Mouse (Mus musculus) erythroid progenitor cell, adult 5-6 weeks (primary cell): ENCODE data around the gene Med21. TPM values are rescaled to one million over a fixed set of nuclear protein-coding genes. Genes with fewer than 3 reads are reported as not detected.
A peak's percentile ranks its signal among the peaks of the same experiment; 100 is the strongest.

Experiments used
- ATAC-seq: replicated peaks from 2 replicates; pipeline ENCODE4 v1.8.0; 2016; ENCODE audit warnings: moderate number of reproducible peaks, mild to moderate bottlenecking, moderate TSS enrichment, inconsistent platforms; ENCODE audit not compliant: poor library complexity, low FRiP score, severe bottlenecking
- total RNA-seq, 2 experiments: library from RNA; stranded (forward) in 1 of 2; stranded (reverse) in 1 of 2; fragments of 150-400 nt in 1 of 2; fragments of 186-747, 209-891 nt in 1 of 2; gene quantifications; 2 replicates each; pipeline versions ENCODE4 v1.2.3 to v1.2.4; 2015 to 2017; ENCODE audit warnings: low replicate concordance in 2 of 2

The Med21 gene
- total RNA-seq (2015; ENCODE audit: low replicate concordance): 71.4 and 112 TPM in 2 replicates
- total RNA-seq (2017; ENCODE audit: low replicate concordance): 65.8 and 73.0 TPM in 2 replicates

DNA sequence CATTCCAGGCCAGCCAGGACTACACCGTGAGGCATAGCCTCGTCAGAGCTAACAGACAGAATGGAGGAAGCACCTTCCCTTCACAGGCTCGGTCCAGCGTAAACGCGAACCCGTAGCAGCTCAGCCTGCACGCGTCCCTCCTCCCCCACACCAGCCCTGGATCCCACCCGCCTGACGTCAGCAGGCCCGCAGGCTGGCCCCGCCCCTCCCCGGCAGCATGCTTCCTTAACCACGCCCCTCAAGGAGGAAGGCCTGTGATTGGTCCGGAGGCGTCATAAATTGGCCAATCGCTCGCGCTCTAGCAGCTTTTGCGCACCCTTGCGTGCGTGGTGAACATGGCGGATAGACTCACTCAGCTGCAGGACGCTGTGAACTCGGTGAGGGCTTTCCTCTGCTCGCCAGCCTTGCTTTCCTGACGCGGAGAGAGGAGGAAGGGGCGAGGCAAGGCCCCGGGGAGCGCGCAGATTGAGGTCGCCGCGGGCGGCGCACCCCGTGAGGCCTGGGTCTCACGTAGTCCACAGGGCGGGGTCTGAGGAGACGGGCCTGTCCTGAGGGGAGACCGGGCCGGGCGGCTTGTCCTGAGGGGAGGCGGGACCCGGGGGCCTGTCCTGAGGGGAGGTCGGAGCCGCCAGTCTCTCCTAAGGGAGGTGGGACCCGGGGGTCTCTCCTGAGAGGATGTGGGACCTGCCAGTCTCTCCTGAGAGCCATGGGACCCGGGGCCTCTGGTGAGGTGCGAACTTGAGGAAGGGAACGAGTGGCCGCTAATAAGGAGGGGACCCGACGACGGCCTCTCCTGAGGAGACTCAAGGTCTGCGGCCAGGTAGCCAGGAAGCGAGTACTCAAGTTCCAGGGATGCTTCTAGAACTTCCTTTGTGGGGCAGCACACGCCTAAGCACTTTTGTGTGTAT, at the start of gene Med21, which contains the start of gene Tm7sf3:
Gene Med21, plus strand, starts transcription at position 272 of the 908 bp plus-strand sequence.
Gene Tm7sf3, minus strand, starts transcription at position 549 of the 908 bp plus-strand sequence.
- ATAC-seq: peak; percentile 95

DNA sequence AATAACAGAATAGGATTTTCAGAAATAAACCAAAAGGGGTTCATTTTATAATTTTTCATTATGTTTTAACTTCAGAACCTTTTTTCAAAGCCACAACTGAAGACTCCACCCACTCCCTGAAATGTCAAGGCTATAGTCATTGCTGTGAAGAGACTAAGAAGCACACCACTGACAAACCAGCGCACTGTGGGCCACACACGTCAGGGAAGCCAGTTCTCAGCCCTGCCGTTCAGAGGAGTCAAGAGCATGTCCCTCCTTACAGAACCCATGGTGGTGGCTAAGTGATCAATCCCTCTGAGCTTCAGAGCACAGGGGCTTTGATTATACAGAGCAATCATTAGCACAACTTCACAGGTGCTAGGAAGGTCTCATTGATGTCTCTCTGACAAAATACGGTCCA, 39.7 kb upstream of the Med21 start:
- no peak for ATAC-seq

DNA sequence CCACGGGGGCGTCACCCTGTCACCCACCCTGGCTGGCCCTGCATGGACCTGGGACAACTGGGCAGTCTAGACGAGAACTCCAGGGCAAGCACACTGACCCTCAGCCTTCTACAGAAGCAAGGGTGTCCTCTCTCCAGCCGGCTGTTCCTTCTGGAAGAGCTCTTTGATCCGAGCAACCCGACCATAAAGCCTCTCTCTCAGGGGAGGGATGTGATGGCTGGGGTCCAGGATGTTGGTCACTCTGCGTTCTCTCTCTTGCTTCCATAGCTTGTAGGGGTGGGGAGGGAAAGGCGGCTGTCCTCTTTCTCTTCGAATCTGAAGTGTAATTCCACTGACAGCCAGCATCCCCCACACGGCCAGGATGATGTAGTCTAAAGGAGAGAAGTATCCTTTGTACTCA, 38.7 kb upstream of the Med21 start:
- no peak for ATAC-seq

DNA sequence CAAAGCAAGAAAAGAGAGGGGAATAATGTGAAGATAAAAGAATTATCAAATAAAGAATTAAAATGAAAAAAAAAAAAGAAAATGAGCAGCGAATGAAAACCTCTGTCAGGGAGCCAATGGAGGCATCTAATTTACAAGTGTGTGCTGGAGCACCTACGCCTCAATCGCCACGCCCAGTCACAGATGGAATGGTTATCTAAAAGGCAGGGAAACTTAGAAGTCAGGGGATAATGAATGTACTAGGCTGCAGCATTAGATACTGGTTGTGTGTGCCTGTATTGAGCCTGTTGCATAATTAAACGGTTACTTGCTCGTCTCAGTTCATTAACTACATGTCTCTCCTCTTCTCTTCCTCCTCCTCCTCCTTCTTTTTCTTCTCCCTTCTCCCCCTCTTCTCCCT, 31.0 kb upstream of the Med21 start:
- ATAC-seq: peak; percentile 86

- ATAC-seq: peak; percentile 79
These were observed 30.4 kb upstream of the Med21 start for GRCm38 (mm10) chr6:146611897-146612296.

DNA sequence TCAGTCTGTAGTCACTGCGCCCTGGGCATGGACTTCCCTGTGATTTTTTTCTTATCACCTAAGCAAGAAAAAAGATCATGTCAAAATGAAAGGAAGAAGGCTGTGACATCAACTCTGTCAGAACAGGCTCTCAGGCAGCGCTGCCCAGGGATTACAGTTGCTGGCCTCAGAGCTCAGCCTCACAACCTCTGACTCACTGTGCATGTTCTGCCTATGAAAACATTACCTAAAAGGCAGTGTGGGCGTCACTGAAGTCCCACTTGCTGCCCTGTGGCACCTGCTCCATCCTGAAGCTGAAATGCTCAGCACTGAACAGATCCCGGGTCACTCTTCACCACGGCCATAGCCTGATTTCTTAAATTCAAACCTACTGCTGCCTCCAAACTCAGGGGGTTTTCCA, 29.6 kb upstream of the Med21 start:
- no peak for ATAC-seq

DNA sequence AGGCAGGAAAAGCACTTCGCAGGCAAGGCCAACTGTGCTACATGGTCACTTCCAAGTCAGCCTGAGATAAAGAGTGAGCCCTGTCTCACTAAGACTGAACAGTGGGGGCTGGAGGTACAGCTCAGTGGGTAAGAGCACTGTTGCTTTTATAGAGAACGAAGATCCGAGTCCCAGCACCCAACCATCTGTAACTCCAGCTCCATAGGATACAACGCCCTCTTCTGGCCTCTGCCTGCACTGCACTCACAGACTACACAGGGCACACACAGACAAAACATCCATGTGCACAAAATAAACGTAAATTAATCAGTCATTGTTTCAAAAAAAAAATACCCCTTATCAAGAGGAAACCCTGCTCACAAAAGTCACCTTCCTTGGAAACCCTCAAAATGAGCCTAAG, 28.4 kb upstream of the Med21 start:
- ATAC-seq: no peak

DNA sequence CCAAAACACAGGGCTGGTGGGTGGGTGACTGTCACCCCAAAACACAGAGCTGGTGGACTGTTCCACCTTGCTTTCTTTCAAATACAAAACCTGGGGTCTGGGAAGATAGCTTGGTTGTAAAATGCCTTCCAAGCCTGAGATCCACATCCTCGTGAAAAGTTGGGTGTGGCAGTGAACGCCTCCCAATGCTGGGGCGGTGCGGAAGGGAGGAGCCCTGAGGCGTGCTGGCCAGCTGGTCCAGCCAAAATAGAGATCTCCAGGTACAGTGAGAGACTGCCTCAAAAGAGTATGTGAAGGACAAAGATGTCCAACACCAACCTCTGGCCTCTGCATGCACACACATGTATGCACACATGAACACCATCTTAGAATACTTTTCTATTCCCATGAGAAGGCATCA, 27.8 kb upstream of the Med21 start:
- ATAC-seq: peak; percentile 76

DNA sequence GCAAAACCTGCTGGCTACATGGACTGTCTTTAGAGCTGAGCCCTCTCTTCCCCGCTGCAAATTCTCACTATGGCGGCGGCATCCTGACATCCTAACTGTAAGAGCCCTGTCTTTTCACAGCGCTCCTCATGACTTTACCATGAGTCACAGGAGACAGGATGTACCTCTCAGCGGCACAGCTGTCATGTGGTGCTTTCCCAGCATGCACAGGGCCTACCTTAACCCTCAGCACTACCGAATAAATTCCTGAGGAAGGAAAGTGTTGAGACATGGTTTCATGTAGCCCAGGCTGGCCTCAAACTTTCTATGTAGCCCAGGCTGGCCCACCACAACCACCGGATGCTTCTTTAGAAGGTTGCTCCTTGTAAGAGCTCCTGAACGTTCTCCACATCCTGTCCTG, 26.5 kb upstream of the Med21 start:
- ATAC-seq: no peak

GRCm38 (mm10) chr6:146616670-146617069, 25.7 kb upstream of the Med21 start:
- ATAC-seq: no peak

- ATAC-seq: no peak
These were observed 14.2 kb upstream of the Med21 start for GRCm38 (mm10) chr6:146628123-146628522.

DNA sequence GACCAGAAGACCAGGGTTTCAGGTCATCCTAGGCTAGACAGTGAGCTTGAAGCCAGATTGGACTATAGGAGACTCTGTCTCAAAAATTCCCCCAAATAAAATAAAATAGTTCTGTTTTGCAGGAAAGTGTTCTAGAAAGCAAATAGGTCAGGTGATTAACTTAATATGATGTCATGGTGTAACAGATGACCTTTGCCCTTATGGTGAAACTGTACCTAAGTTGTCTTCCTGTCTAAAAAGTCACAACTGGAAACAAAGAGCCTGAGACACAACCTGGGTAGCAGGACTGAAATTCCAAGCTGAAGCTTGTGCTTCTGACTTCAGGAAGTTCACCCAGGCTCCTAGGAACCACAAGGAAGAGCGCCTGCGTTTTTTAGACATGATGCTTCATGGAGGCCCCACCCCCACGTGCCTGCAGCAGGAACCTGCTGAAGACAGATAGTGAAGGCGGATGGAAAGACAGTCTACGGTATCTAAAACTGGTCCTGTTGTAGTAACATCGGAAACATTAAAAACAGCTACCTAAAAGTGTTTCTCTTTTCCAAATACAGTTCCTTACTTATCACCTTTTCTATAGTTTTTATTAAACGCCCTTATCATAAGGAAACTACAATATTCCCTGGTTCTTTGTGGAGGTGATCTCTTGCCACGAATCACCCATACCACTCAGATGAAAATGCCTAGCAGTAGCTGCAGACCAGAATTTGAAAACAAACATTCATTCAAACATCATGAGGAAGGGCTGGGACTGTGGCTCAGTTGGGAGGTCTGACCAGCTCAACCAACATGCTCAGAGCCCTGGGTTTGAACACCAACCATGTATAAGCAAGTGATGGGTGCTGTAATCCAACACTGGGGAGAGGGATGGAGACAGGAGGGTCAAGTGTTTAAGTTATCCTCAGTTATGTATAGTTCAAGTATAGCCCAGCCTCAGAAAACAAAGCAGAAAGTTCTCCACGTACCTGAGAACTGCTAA, 12.3 kb upstream of the Med21 start:
- peak; percentile 81 for ATAC-seq

- ATAC-seq: no peak
These were observed 11.4 kb upstream of the Med21 start for GRCm38 (mm10) chr6:146630961-146631360.

GRCm38 (mm10) chr6:146631847-146632246, 10.5 kb upstream of the Med21 start:
- no peak for ATAC-seq

GRCm38 (mm10) chr6:146632403-146632802, 9.9 kb upstream of the Med21 start:
- ATAC-seq: no peak

DNA sequence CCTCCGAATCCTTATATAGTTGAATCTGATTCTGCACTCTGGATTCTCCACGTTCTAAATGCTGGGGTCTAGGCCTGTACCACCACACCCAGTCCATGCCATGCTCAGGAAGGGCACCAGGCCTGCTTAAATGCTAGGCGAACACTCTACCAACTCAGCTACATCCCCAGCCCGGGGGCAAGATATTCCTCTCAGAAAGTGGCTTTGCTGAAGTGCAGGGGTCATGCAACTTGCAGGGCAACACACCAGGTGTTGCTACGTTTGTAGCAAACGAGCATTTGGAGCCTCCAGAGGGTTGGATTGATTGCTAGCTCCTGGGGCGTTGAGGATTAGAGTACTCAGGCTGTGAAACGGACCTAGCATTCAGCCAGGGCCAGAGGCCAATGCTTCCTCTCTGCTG, 9.2 kb upstream of the Med21 start:
- no peak for ATAC-seq

GRCm38 (mm10) chr6:146633629-146634014, 8.7 kb upstream of the Med21 start:
- ATAC-seq: peak; percentile 41; the same call in 1 of the 2 replicates

DNA sequence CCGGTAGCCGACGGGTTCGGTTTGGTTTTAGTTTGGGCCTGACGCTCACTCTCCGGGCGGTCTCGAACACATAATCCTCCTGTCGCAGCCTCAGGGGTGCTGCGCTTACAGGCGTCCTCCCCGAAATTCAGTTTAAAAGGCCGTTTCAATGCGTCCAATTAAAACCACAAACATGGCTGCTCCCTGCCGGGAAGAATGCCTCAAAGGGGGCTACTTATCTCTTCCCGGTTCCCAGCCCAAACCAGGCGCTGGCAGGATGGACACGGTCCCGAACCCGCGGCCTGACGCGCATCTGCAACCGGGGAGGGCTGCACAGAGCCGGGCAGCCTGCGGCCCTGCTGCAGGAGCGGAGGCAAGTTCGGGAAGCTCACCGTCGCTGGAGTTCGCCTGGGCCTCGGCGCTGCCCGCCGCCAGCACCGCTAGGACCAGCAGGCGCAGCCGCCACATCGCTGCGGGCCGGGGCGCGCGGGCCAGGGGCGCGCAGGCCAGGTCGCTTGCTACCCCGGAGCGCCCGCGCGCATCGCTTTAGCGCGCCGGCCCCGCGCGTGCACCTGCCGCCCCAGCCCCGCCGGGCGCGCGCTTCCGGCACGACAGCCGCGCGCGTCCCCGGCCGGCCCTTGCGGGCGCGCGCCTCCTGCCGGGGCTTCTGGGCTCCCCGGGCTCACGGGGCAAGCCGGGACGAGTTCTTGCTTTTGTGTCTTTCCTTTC, 8.2 kb upstream of the Med21 start:
- peak; percentile 22; the same call in 1 of the 2 replicates for ATAC-seq

DNA sequence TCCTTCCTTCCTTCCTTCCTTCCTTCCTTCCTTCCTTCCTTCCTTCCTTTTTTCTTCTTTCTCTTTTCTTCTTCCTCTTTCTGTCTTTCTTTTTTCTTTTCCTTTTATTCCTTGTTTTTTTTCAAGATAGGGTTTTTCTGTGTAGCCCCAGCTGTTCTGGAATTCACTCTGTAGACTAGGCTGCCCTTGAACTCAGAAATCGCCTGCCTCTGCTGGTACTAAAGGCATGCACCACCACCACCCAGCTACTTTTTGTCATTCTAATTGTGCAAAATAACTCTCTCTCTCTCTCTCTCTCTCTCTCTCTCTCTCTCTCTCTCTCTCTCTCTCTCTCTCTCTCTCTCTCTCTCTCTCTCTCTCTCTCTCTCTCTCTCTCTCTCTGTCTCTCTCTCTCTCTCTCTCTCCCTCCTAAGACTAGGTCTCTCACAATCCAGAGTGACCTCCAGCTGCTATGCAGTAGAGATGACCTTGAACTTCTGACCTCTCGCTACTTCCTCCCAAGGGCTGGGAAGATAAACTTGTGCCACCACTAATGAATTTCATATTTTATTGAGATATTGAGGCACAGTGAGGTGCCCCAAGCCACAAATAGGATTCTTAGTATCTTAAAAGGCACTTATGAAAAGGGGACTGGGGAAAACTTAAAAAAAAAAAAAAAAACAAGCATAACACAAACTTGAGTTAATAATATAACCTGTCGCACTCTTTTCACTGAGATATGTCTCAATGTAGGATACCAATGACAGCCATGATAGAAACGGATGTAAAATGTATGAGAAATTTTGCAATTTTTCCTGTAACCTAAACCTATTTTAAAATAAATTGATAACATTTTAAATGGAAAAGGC, 7.4 kb upstream of the Med21 start:
- no peak for ATAC-seq
